Comparison of ENCODE assay signal across 9 mouse cellular contexts in genomic region chr1:179451211-179451610, GRCm38 (mm10).
DNase-seq lines count a peak whose midpoint lies in the region; TF ChIP-seq lines count a peak whose summit lies in the region.
"Had no signal": no experiment of that assay in that cellular context is flagged by ENCODE, and none has a peak within 500 bp of the region (broad histone marks: within the 10 kb centered on the region; RNA-seq: fewer than 3 reads in every experiment).

No protein-coding gene starts in this region.

- peak; percentile 8 for DNase-seq in kidney, adult 2 months
- no peak for DNase-seq in kidney, adult 18-20 months
- DNase-seq in spleen, postnatal 4 days (ENCODE audit: low spot score in 2 of 2), result peak; percentile 30 to 69
- DNase-seq in spleen, adult 18-20 months, result no peak
- DNase-seq in c-Kit-positive CD71-negative TER-119-negative erythroid progenitor cells, embryonic 14.5 days (ENCODE audit: low read depth), result peak; percentile 31
- peak; percentile 28 for DNase-seq in thymus, postnatal 25 days
- DNase-seq in adrenal gland, postnatal 4 days (ENCODE audit: low spot score in 2 of 2), result no peak
- DNase-seq: cerebellum, adult 9-10 months had no signal

- no peak overlapping the region for H3K27ac ChIP-seq in kidney, adult 2 months (ENCODE audit: insufficient read depth, low read depth, low read length)

- H3K36me3 ChIP-seq in kidney, adult 2 months (ENCODE audit: control insufficient read depth, insufficient read depth, low read length), result no peaks in the 10 kb centered on the region

- WGBS in kidney, adult 2 months, result 99% methylated on average over 2 of the region's 2 CpGs

- H3K27me3 ChIP-seq in kidney, adult 2 months (replicated peaks; ENCODE audit: control insufficient read depth, insufficient read depth, low read length), result no peaks in the 10 kb centered on the region
- H3K27me3 ChIP-seq: megakaryocyte, embryonic 14.5 days had no signal

- no peaks in the 10 kb centered on the region for H3K4me1 ChIP-seq in kidney, adult 2 months (ENCODE audit: control insufficient read depth, insufficient read depth, low read length)

- peak; percentile 33 for TF ChIP-seq CTCF in kidney, adult 2 months (conservative IDR thresholded peaks at IDR 0.05; ENCODE audit: insufficient read depth, insufficient read length, low read depth, low read length)

- TF ChIP-seq POLR2A in kidney, adult 2 months (IDR thresholded peaks at IDR 0.05; ENCODE audit: low read depth, low read length), result no peak

- no peak overlapping the region for H3K4me3 ChIP-seq in kidney, adult 2 months (ENCODE audit: insufficient read depth, low read depth, low read length)
- H3K4me3 ChIP-seq: megakaryocyte, embryonic 14.5 days had no signal

Comparison
In these comparisons a context has a peak if more than half of its experiments do, and no peak if none do; other contexts are left out.
1. DNase-seq: peak in kidney, adult 2 months (single experiment), spleen, postnatal 4 days (2 of 2), c-Kit-positive CD71-negative TER-119-negative erythroid progenitor cells, embryonic 14.5 days (single experiment) and thymus, postnatal 25 days (single experiment); none in kidney, adult 18-20 months (single experiment), spleen, adult 18-20 months (0 of 2) and adrenal gland, postnatal 4 days (0 of 2).